Mouse (Mus musculus) neural tube, embryonic 10.5 days (tissue): Measurements from ENCODE around the gene Fblim1.
"Not testable (repeated sequence)": the region's sequence is repeated elsewhere in the genome, so short reads cannot be mapped to it uniquely, and the experiment has no call there.

Experiments
- DNase-seq: peaks from one replicate; pipeline ENCODE4 v3.0.0-alpha.2; 2017; ENCODE audit warnings: low spot score; ENCODE audit errors: extremely low spot score

Gene Fblim1

GRCm38 (mm10) chr4:141570004-141570403, 35.9 kb downstream of the Fblim1 start:
- DNase-seq: no peak

DNA sequence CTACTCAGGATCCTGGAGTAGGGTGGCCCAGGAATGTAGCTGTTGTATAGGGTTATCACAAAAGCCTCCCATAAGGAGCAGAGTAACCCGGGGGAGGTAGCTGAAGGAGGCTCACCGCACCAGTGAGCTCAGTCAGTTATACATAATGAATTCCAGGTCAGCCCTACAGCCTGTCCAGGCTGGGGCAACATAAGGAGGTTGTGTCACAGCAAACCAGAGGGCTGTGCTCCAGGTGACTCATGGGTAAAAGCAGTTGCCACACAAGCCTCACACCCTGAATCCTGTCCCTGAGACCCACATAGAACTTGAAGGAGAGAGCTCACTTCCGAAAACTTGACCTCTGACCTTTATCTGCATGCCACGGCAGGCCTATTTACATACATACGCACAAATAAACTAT, 36.9 kb downstream of the Fblim1 start:
- no peak for DNase-seq

- DNase-seq: not testable (repeated sequence)
Observed at GRCm38 (mm10) chr4:141567174-141567573, 38.7 kb downstream of the Fblim1 start.

DNA sequence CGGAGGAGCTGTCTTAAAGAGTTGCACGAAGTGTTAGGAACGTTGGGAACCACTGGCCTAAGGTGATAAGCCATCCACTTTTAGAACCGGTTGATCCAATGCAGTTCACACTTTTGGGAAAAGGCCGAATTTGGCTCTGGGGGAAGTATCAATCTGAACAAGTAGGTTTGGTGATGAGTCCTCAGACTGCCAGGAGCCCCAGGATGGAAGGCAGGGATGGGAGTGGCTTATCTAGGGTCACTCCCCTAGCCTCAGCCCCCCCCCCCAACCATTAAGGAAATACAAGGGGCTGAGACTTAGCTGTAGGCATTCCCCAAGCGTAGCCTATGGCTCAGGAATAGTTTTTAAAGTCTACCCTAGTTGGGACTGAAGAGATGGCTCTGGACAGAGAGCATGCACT, 39.7 kb downstream of the Fblim1 start:
- no peak for DNase-seq

DNA sequence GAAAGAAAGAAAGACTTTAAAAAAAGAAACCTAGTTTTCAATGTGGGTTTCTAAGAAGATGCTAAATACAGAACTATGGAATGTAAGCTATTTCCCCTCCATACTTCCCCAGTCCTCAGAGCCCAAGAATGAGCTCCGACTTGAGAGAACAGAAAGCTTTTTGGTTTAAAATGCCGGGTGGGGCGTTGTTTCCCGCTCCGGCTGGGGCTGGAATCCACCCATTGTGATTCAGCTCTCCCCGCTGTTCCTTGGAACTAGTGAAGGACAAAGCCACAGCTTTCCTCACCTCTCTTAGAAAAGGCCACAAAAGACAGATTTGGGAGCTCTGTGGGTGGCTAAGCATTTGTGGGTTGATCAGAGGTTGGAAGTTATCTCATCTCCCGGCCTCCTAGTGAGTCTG, 40.6 kb downstream of the Fblim1 start:
- DNase-seq: no peak

- DNase-seq: no peak
Observed at GRCm38 (mm10) chr4:141564660-141565059, 41.2 kb downstream of the Fblim1 start.

- no peak for DNase-seq
Observed at GRCm38 (mm10) chr4:141564209-141564608, 41.7 kb downstream of the Fblim1 start.

GRCm38 (mm10) chr4:141562281-141562680, 43.6 kb downstream of the Fblim1 start:
- no peak for DNase-seq

DNA sequence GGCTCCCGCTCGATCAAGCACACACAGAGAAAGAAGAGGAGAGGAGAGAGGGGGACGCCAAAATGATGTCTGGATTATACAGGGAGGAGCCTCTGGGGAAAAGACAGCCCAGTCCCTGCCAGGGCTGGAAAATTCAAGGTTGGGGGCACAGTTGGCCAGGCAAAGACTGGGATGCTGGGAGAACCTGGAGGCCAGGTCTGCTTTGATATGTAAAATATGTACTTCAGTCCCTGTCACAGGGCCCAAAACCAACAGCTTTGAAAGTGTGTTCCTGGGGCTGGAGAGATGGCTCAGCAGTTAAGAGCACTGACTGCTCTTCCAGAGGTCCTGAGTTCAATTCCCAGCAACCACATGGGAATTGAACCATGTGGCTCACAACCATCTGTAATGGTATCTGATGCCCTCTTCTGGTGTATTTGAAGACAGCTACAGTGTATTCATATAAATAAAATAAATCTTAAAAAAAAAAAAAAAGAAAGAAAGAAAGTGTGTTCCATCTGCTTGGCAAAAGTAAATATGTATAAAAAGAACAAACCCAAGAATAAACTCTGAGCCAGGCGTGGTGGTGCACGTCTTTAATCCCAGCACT, 44.5 kb downstream of the Fblim1 start:
- not testable (repeated sequence) for DNase-seq

DNA sequence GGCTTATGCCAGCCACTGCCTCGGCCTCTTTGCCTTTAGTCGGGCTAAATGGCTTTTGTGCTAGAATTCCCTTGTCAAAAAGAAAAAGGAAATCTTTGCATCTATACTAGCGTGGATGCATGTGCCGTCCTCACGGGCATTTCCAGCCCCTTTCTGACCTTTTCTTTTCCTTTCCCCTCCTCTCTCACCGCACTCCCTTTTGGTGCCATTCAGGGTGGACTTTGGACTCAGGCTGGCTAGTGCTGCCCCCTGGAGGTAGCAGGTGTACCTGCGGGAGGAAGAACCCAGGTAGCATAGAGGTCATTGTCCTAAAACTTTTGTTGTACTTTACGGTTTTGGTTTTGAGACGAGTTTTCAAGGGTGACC, 46.0 kb downstream of the Fblim1 start:
- DNase-seq: no peak

GRCm38 (mm10) chr4:141559131-141559897, 46.6 kb downstream of the Fblim1 start:
- peak; percentile 79 for DNase-seq

DNA sequence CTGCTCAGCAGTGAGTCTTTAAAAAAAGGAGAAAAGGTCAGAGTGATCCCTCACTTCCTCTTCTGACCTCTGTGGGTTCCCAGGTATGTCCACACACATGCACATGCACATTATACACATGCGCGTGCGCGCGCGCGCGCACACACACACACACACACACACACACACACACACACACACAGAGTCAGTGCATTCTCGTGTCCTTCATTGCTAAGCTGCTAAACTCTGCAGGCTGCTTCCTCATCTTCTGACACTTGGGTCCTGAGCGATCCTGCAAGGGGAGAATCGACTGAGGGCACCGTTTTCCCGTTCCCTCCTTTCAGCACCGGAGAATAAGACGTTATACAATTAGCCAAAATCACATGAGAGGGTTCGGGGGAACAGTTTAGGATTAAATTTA, 47.2 kb downstream of the Fblim1 start:
- peak; percentile 41 for DNase-seq

- not testable (repeated sequence) for DNase-seq
Observed at GRCm38 (mm10) chr4:141556163-141556562, 49.7 kb downstream of the Fblim1 start.

- not testable (repeated sequence) for DNase-seq
Observed at GRCm38 (mm10) chr4:141554255-141554865, 51.5 kb downstream of the Fblim1 start.

DNA sequence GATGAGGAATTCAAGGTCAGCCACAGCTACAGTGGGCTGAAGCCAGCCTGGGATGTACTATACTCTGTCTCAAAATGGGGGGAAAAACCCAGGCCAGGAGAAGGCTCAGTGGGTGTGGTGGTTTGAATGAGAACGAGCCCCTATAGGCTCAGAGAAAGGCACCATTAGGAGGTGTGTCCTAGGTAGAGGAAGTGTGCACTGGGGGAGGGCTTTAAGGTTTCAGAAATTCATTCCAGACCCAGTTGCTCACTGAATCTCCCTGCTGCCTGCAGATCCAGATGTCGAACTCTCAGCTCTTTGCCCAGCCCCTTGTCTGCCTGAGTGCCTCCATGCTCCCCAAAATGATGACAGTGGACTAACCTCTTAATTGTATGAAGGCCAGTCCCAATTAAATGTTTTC, 53.4 kb downstream of the Fblim1 start:
- no peak for DNase-seq

DNA sequence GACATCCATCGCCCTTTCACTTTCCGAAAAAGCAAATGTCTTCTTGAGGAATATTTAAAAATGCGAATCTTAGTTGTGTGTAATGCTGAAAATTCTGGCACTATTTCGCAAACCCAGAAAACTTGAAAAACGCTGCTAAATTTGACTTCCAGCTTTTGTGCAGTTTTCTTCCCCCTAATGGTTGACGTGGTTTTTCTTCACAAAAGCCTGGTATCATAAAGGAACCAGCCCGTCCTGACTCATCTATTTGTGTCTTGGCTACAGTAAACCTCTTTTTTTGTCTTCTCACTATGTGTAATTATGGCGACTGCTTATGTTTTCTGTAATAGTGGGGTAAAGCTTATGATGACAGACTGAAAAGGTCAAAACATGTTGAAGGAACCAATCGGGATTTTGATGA, 58.6 kb downstream of the Fblim1 start:
- DNase-seq: peak; percentile 27

- DNase-seq: peak; percentile 93
Observed at GRCm38 (mm10) chr4:141546334-141547200, 59.3 kb downstream of the Fblim1 start.

- DNase-seq: peak; percentile 100
Observed at GRCm38 (mm10) chr4:141545743-141546333, 60.1 kb downstream of the Fblim1 start.

- peak; percentile 68 for DNase-seq
Observed at GRCm38 (mm10) chr4:141545071-141545742, 60.7 kb downstream of the Fblim1 start.

- DNase-seq: no peak
Observed at GRCm38 (mm10) chr4:141544536-141544935, 61.4 kb downstream of the Fblim1 start.

- no peak for DNase-seq
Observed at GRCm38 (mm10) chr4:141543593-141543992, 62.3 kb downstream of the Fblim1 start.
